Mouse (Mus musculus): ENCODE measurements around the gene Serpinb9e. TPM values are rescaled to one million over a fixed set of nuclear protein-coding genes. Genes with fewer than 3 reads are reported as not detected.
"Not testable (repeated sequence)": the region's sequence is repeated elsewhere in the genome, so short reads cannot be mapped to it uniquely, and the experiment has no call there.

Gene Serpinb9e
- polyA plus RNA-seq (2015; fragmentation: Nextera tagmentation; extraction: Ambion mirVana): not detected in 2 replicates

DNA sequence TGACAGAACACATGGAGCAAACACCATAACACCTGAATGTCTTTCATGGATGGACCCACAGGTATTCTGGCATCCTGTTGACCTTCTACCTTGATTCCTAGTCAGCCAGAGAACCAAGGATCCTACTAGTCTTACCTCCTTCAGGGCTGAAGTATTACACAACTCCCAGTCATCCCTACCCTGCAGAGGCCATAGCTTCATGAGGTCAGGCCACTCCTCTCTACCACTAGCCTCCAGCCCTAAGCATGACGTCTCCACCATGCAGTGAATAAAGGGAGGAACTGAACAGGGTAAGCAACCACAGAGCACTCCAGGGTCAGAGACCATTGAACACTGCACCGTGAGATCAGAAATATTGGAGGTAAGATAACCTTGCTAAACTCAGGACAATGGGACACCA lies at the start of gene Serpinb9e:
Gene Serpinb9e, plus strand, starts transcription at position 301 of the 400 bp plus-strand sequence.
- 79% methylated on average over 2 of the region's 2 CpGs for WGBS
- ATAC-seq (ENCODE audit: borderline replicate concordance, extremely low read depth, low FRiP score, low TSS enrichment); H3K36me3 ChIP-seq: not testable (repeated sequence)

DNA sequence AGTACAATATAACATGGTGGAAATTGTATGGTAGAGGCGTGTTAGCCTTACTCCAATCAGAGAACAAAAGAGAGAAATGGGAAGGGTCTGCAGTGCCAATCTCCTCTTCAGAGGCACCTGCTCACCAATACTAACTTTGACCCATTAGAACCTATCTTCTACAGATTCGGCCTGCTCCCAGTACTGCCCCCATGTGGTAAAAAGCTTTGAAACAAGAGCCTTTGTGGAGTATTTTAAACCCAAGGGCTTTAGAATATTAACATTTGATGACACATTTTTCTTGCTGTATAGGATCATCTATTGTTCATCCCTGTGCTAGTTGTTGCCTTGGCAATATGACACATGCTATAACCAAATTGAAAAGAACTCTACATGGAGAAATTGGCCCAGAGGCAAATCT lies 49.7 kb upstream of the Serpinb9e start:
- Histone ChIP-seq H3K9ac (no peak overlapping the region), H3K27me3 (no peaks in the 10 kb centered on the region), H3K4me3 (no peak overlapping the region), H3K4me2 (no peak overlapping the region), H3K4me1 (no peaks in the 10 kb centered on the region), H3K9me3 (no peaks in the 10 kb centered on the region), H3K36me3 (no peaks in the 10 kb centered on the region), H3K27ac (no peak overlapping the region)
- no peak for ATAC-seq (ENCODE audit: borderline replicate concordance, extremely low read depth, low FRiP score, low TSS enrichment)
- 50% methylated on average over 2 of the region's 2 CpGs for WGBS

More for the DNA sequence above, at the start of gene Serpinb9e:
- H3K4me2 ChIP-seq, H3K27me3 ChIP-seq, H3K27ac ChIP-seq, H3K9ac ChIP-seq, H3K9me3 ChIP-seq, H3K4me1 ChIP-seq, H3K4me3 ChIP-seq: not testable (repeated sequence)

DNA sequence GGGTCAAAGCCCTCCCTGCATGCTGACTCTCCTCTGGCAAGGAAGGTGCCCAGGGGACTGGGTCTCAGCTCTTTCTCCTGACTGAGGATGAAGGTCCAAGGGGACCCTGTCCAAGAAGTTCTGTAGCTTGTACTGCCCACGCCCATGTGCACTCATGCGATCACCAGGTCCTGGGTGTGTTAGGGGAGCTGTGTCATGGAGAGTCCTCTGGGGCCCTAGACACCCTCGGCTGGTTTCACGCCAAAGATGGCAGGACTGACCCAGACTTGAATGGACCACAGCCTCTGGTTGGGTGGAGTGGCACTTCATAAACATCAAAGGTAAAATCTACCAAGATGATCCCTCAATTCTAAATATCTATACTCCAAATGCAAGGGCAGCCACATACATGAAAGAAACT lies 59.2 kb downstream of the Serpinb9e start:
- not testable (repeated sequence) for ATAC-seq (ENCODE audit: borderline replicate concordance, extremely low read depth, low FRiP score, low TSS enrichment); H3K36me3 ChIP-seq; H3K4me2 ChIP-seq; H3K4me1 ChIP-seq; H3K4me3 ChIP-seq; H3K9ac ChIP-seq; H3K9me3 ChIP-seq; H3K27me3 ChIP-seq; H3K27ac ChIP-seq
- 85% methylated on average over 4 of the region's 4 CpGs for WGBS

Other genes with a start within 250 kb of the Serpinb9e start
- gene Serpinb9, start 246.4 kb upstream of the Serpinb9e start, polyA plus RNA-seq (2015; fragmentation: Nextera tagmentation; extraction: Ambion mirVana): 32.3 and 36.3 TPM in 2 replicates
- gene Serpinb9b, start 222.2 kb upstream of the Serpinb9e start, polyA plus RNA-seq (2015; fragmentation: Nextera tagmentation; extraction: Ambion mirVana): 0.15 and 0.19 TPM in 2 replicates
- gene Serpinb1b, start 171.0 kb upstream of the Serpinb9e start, polyA plus RNA-seq (2015; fragmentation: Nextera tagmentation; extraction: Ambion mirVana): 0.43 TPM in 1 of 2 replicates, not detected in the other
- gene Serpinb9c, start 89.9 kb upstream of the Serpinb9e start, polyA plus RNA-seq (2015; fragmentation: Nextera tagmentation; extraction: Ambion mirVana): not detected in 2 replicates
- not detected in 2 replicates for gene Serpinb9d, start 56.7 kb upstream of the Serpinb9e start, polyA plus RNA-seq (2015; fragmentation: Nextera tagmentation; extraction: Ambion mirVana)
- not detected in 2 replicates for gene Serpinb9f, start 74.5 kb downstream of the Serpinb9e start, polyA plus RNA-seq (2015; fragmentation: Nextera tagmentation; extraction: Ambion mirVana)
- gene Gm11397, start 146.1 kb downstream of the Serpinb9e start, polyA plus RNA-seq (2015; fragmentation: Nextera tagmentation; extraction: Ambion mirVana): not detected in 2 replicates
- gene Serpinb9g, start 235.2 kb downstream of the Serpinb9e start, polyA plus RNA-seq (2015; fragmentation: Nextera tagmentation; extraction: Ambion mirVana): not detected in 2 replicates

Measured in lung, embryonic 15.5 days (tissue).